Mouse (Mus musculus): ENCODE measurements around the gene Mif.
"Not testable (repeated sequence)": the region's sequence is repeated elsewhere in the genome, so short reads cannot be mapped to it uniquely, and the experiment has no call there.

The Mif gene

GRCm38 (mm10) chr10:75873543-75874170 lies 13.6 kb upstream of the Mif start:
- peak in 1 of 2 experiments; percentile 31 for DNase-seq (ENCODE audit: low spot score in 2 of 2)

- DNase-seq (ENCODE audit: low spot score in 2 of 2) = peak; percentile 80 to 85
Measured at GRCm38 (mm10) chr10:75872915-75873542, 13.0 kb upstream of the Mif start.

GRCm38 (mm10) chr10:75872025-75872914 lies 12.2 kb upstream of the Mif start:
- DNase-seq (ENCODE audit: low spot score in 2 of 2) = no peak

GRCm38 (mm10) chr10:75861587-75861986 lies 1.5 kb upstream of the Mif start:
- no peak for DNase-seq (ENCODE audit: low spot score in 2 of 2)

GRCm38 (mm10) chr10:75860746-75861145 lies 706 bp upstream of the Mif start:
- DNase-seq (ENCODE audit: low spot score in 2 of 2) = no peak

- DNase-seq (ENCODE audit: low spot score in 2 of 2) = peak in 1 of 2 experiments; percentile 51
Measured at GRCm38 (mm10) chr10:75859107-75859746, 813 bp downstream of the Mif start.

GRCm38 (mm10) chr10:75857598-75857997 lies 2.4 kb downstream of the Mif start:
- no peak for DNase-seq (ENCODE audit: low spot score in 2 of 2)

GRCm38 (mm10) chr10:75856976-75857375 lies 3.1 kb downstream of the Mif start:
- DNase-seq (ENCODE audit: low spot score in 2 of 2) = no peak

GRCm38 (mm10) chr10:75856155-75856907 lies 3.7 kb downstream of the Mif start:
- no peak for DNase-seq (ENCODE audit: low spot score in 2 of 2)

- DNase-seq (ENCODE audit: low spot score in 2 of 2) = no peak
Measured at GRCm38 (mm10) chr10:75855416-75855981, 4.5 kb downstream of the Mif start.

GRCm38 (mm10) chr10:75854791-75855190 lies 5.2 kb downstream of the Mif start:
- DNase-seq (ENCODE audit: low spot score in 2 of 2) = no peak

GRCm38 (mm10) chr10:75854096-75854495 lies 5.9 kb downstream of the Mif start:
- DNase-seq (ENCODE audit: low spot score in 2 of 2) = no peak

- DNase-seq (ENCODE audit: low spot score in 2 of 2) = peak in 1 of 2 experiments; percentile 90
Measured at GRCm38 (mm10) chr10:75853452-75853851, 6.6 kb downstream of the Mif start.

- no peak for DNase-seq (ENCODE audit: low spot score in 2 of 2)
Measured at GRCm38 (mm10) chr10:75852539-75853125, 7.4 kb downstream of the Mif start.

GRCm38 (mm10) chr10:75851681-75852080 lies 8.4 kb downstream of the Mif start:
- no peak for DNase-seq (ENCODE audit: low spot score in 2 of 2)

GRCm38 (mm10) chr10:75851076-75851475 lies 9.0 kb downstream of the Mif start:
- DNase-seq (ENCODE audit: low spot score in 2 of 2) = no peak

GRCm38 (mm10) chr10:75848382-75848781 lies 11.7 kb downstream of the Mif start:
- no peak for DNase-seq (ENCODE audit: low spot score in 2 of 2)

GRCm38 (mm10) chr10:75845306-75845930 lies 14.6 kb downstream of the Mif start:
- DNase-seq (ENCODE audit: low spot score in 2 of 2) = no peak

GRCm38 (mm10) chr10:75844800-75845199 lies 15.2 kb downstream of the Mif start:
- DNase-seq (ENCODE audit: low spot score in 2 of 2) = no peak

GRCm38 (mm10) chr10:75843898-75844297 lies 16.1 kb downstream of the Mif start:
- DNase-seq (ENCODE audit: low spot score in 2 of 2) = not testable (repeated sequence)

Data from left cerebral cortex, adult 9 months (tissue).